Mouse (Mus musculus): ENCODE data around the gene Taar2. TPM values are rescaled to one million over a fixed set of nuclear protein-coding genes. Genes with fewer than 3 reads are reported as not detected.

Gene Taar2
- polyA plus RNA-seq, 1 experiment from 2014 or later, result not detected

- H3K36me3 ChIP-seq, result no peaks in the 10 kb centered on the region
- no peak within 1 kb of the TSS for H3K27ac ChIP-seq
- ATAC-seq (ENCODE audit: low FRiP score, low read depth), result no peak
- WGBS, result 86% methylated on average over 16 of the region's 16 CpGs
- H3K9ac ChIP-seq, result no peak within 1 kb of the TSS
- no peak within 1 kb of the TSS for H3K4me2 ChIP-seq (replicated peaks)
- H3K4me1 ChIP-seq, result peaks cover 10% of the 10 kb centered on the region; the same call in 1 of the 2 replicates
- H3K9me3 ChIP-seq, result no peaks in the 10 kb centered on the region
- H3K4me3 ChIP-seq, result no peak within 1 kb of the TSS
- no peaks in the 10 kb centered on the region for H3K27me3 ChIP-seq
Measured at GRCm38 (mm10) chr10:23949508-23950005, 11.2 kb downstream of the Taar2 start, which contains the start of gene Taar3. Gene Taar3 (plus strand): TSS chr10:23949558.

- Histone ChIP-seq H3K9me3 (no peaks in the 10 kb centered on the region), H3K4me2 (replicated peaks) (no peak overlapping the region), H3K27me3 (no peaks in the 10 kb centered on the region), H3K27ac (no peak overlapping the region), H3K4me1 (peaks cover 5% of the 10 kb centered on the region; the same call in 1 of the 2 replicates), H3K9ac (no peak overlapping the region), H3K4me3 (no peak overlapping the region), H3K36me3 (no peaks in the 10 kb centered on the region)
- WGBS, result 81% methylated on average over 6 of the region's 6 CpGs
- no peak for ATAC-seq (ENCODE audit: low FRiP score, low read depth)
Measured at GRCm38 (mm10) chr10:23951714-23952113, 13.3 kb downstream of the Taar2 start.

GRCm38 (mm10) chr10:23959071-23959470 is 20.7 kb downstream of the Taar2 start:
- no peaks in the 10 kb centered on the region for H3K36me3 ChIP-seq
- H3K9ac ChIP-seq, result no peak overlapping the region
- 53% methylated on average over 3 of the region's 3 CpGs for WGBS
- no peak overlapping the region for H3K27ac ChIP-seq
- no peaks in the 10 kb centered on the region for H3K9me3 ChIP-seq
- peaks cover 6% of the 10 kb centered on the region; the same call in 1 of the 2 replicates for H3K4me1 ChIP-seq
- H3K4me2 ChIP-seq (replicated peaks), result no peak overlapping the region
- no peak for ATAC-seq (ENCODE audit: low FRiP score, low read depth)
- no peak overlapping the region for H3K4me3 ChIP-seq
- no peaks in the 10 kb centered on the region for H3K27me3 ChIP-seq

GRCm38 (mm10) chr10:23960444-23960915 is 22.1 kb downstream of the Taar2 start, which contains the start of gene Taar4:
Gene Taar4 (plus strand): TSS chr10:23960494.
- no peak within 1 kb of the TSS for H3K4me3 ChIP-seq
- no peaks in the 10 kb centered on the region for H3K9me3 ChIP-seq
- H3K9ac ChIP-seq, result no peak within 1 kb of the TSS
- ATAC-seq (ENCODE audit: low FRiP score, low read depth), result no peak
- no peak within 1 kb of the TSS for H3K27ac ChIP-seq
- peaks cover 6% of the 10 kb centered on the region; the same call in 1 of the 2 replicates for H3K4me1 ChIP-seq
- no peaks in the 10 kb centered on the region for H3K36me3 ChIP-seq
- 96% methylated on average over 13 of the region's 13 CpGs for WGBS
- no peaks in the 10 kb centered on the region for H3K27me3 ChIP-seq
- H3K4me2 ChIP-seq (replicated peaks), result no peak within 1 kb of the TSS

- peaks cover 6% of the 10 kb centered on the region; the same call in 1 of the 2 replicates for H3K4me1 ChIP-seq
- WGBS, result 42% methylated on average over 3 of the region's 3 CpGs
- no peak overlapping the region for H3K4me2 ChIP-seq (replicated peaks)
Measured at GRCm38 (mm10) chr10:23963444-23963843, 25.1 kb downstream of the Taar2 start.

GRCm38 (mm10) chr10:23964921-23965610 is 26.7 kb downstream of the Taar2 start:
- no peak for ATAC-seq (ENCODE audit: low FRiP score, low read depth)
- Histone ChIP-seq H3K4me1 (peaks cover 6% of the 10 kb centered on the region; the same call in 1 of the 2 replicates), H3K27ac (no peak overlapping the region), H3K9ac (no peak overlapping the region), H3K9me3 (no peaks in the 10 kb centered on the region), H3K36me3 (no peaks in the 10 kb centered on the region), H3K27me3 (no peaks in the 10 kb centered on the region), H3K4me3 (no peak overlapping the region), H3K4me2 (replicated peaks) (no peak overlapping the region)
- 92% methylated on average over 6 of the region's 6 CpGs for WGBS

More at GRCm38 (mm10) chr10:23963444-23963843, 25.1 kb downstream of the Taar2 start:
- ATAC-seq (ENCODE audit: low FRiP score, low read depth), result no peak
- H3K27ac ChIP-seq, result no peak overlapping the region
- no peaks in the 10 kb centered on the region for H3K36me3 ChIP-seq
- H3K27me3 ChIP-seq, result no peaks in the 10 kb centered on the region
- H3K4me3 ChIP-seq, result no peak overlapping the region
- no peak overlapping the region for H3K9ac ChIP-seq
- H3K9me3 ChIP-seq, result no peaks in the 10 kb centered on the region

GRCm38 (mm10) chr10:23970656-23971165 is 32.3 kb downstream of the Taar2 start, which contains the start of gene Taar5:
Gene Taar5 (plus strand): TSS chr10:23970706.
- H3K27ac ChIP-seq, result no peak within 1 kb of the TSS
- no peak within 1 kb of the TSS for H3K4me3 ChIP-seq
- H3K9ac ChIP-seq, result no peak within 1 kb of the TSS
- 85% methylated on average over 11 of the region's 11 CpGs for WGBS
- no peaks in the 10 kb centered on the region for H3K27me3 ChIP-seq
- H3K9me3 ChIP-seq, result no peaks in the 10 kb centered on the region
- no peak within 1 kb of the TSS for H3K4me2 ChIP-seq (replicated peaks)
- no peaks in the 10 kb centered on the region for H3K36me3 ChIP-seq
- H3K4me1 ChIP-seq, result no peaks in the 10 kb centered on the region
- no peak for ATAC-seq (ENCODE audit: low FRiP score, low read depth)

GRCm38 (mm10) chr10:23971256-23971655 is 32.9 kb downstream of the Taar2 start:
- Histone ChIP-seq H3K4me1 (no peaks in the 10 kb centered on the region), H3K4me3 (no peak overlapping the region), H3K9me3 (no peaks in the 10 kb centered on the region), H3K36me3 (no peaks in the 10 kb centered on the region), H3K27me3 (no peaks in the 10 kb centered on the region), H3K4me2 (replicated peaks) (no peak overlapping the region), H3K27ac (no peak overlapping the region), H3K9ac (no peak overlapping the region)
- ATAC-seq (ENCODE audit: low FRiP score, low read depth), result no peak
- WGBS, result 86% methylated on average over 5 of the region's 5 CpGs

- Histone ChIP-seq H3K9me3 (no peaks in the 10 kb centered on the region), H3K27me3 (no peaks in the 10 kb centered on the region), H3K36me3 (no peaks in the 10 kb centered on the region), H3K27ac (no peak overlapping the region), H3K4me2 (replicated peaks) (no peak overlapping the region), H3K4me3 (no peak overlapping the region), H3K4me1 (no peaks in the 10 kb centered on the region), H3K9ac (no peak overlapping the region)
- WGBS, result 60% methylated on average over 4 of the region's 4 CpGs
- ATAC-seq (ENCODE audit: low FRiP score, low read depth), result no peak
Measured at GRCm38 (mm10) chr10:23977958-23978357, 39.6 kb downstream of the Taar2 start.

- Histone ChIP-seq H3K27me3 (no peaks in the 10 kb centered on the region), H3K4me2 (replicated peaks) (no peak overlapping the region), H3K4me1 (no peaks in the 10 kb centered on the region), H3K9ac (no peak overlapping the region), H3K4me3 (no peak overlapping the region), H3K36me3 (no peaks in the 10 kb centered on the region), H3K9me3 (no peaks in the 10 kb centered on the region), H3K27ac (no peak overlapping the region)
- 38% methylated on average over 16 of the region's 16 CpGs for WGBS
- no peak for ATAC-seq (ENCODE audit: low FRiP score, low read depth)
Measured at GRCm38 (mm10) chr10:23978901-23979705, 40.7 kb downstream of the Taar2 start.

GRCm38 (mm10) chr10:23985546-23985945 is 47.2 kb downstream of the Taar2 start, which contains the start of gene Taar6:
Gene Taar6 (minus strand): TSS chr10:23985646.
- Histone ChIP-seq H3K4me2 (replicated peaks) (no peak within 1 kb of the TSS), H3K4me1 (no peaks in the 10 kb centered on the region), H3K36me3 (no peaks in the 10 kb centered on the region), H3K27me3 (no peaks in the 10 kb centered on the region), H3K9ac (no peak within 1 kb of the TSS), H3K27ac (no peak within 1 kb of the TSS), H3K9me3 (no peaks in the 10 kb centered on the region), H3K4me3 (no peak within 1 kb of the TSS)
- 79% methylated on average over 8 of the region's 8 CpGs for WGBS
- ATAC-seq (ENCODE audit: low FRiP score, low read depth), result no peak

GRCm38 (mm10) chr10:23986419-23986818 is 48.0 kb downstream of the Taar2 start:
- 81% methylated on average over 5 of the region's 5 CpGs for WGBS
- no peaks in the 10 kb centered on the region for H3K27me3 ChIP-seq
- H3K9me3 ChIP-seq, result no peaks in the 10 kb centered on the region
- H3K4me3 ChIP-seq, result no peak overlapping the region
- no peak overlapping the region for H3K4me2 ChIP-seq (replicated peaks)
- no peak overlapping the region for H3K9ac ChIP-seq
- H3K36me3 ChIP-seq, result no peaks in the 10 kb centered on the region
- no peaks in the 10 kb centered on the region for H3K4me1 ChIP-seq
- no peak overlapping the region for H3K27ac ChIP-seq
- ATAC-seq (ENCODE audit: low FRiP score, low read depth), result no peak

Data from limb, embryonic 13.5 days (tissue).